Mouse (Mus musculus) midbrain, embryonic 14.5 days (tissue): ENCODE measurements around the gene Necab3. TPM values are rescaled to one million over a fixed set of nuclear protein-coding genes. Genes with fewer than 3 reads are reported as not detected.

Experiments
- ATAC-seq: fragments of 200-750 bp; cut with Nextera tagmentation; 2 replicates; pipeline ENCODE4 v1.8.0; 2017; ENCODE audit warnings: moderate number of reproducible peaks, moderate library complexity; ENCODE audit not compliant: low FRiP score, low TSS enrichment
- DNase-seq: peaks from one replicate; pipeline ENCODE4 v3.0.0-alpha.2; 2015
- H3K27ac ChIP-seq: fragments of 300-500 bp; sonication (generic); replicated peaks from 2 replicates; pipeline ENCODE4 v1.5.1; 2014; ENCODE audit warnings: mild to moderate bottlenecking, low read depth, low read length, moderate library complexity
- H3K27me3 ChIP-seq: fragments of 300-500 bp; sonication (generic); 2 replicates; pipeline ENCODE4 v1.6.1; 2014; ENCODE audit warnings: low read length, control low read depth, mixed read lengths; ENCODE audit not compliant: control insufficient read depth, insufficient read depth
- H3K36me3 ChIP-seq: fragments of 300-500 bp; sonication (generic); 2 replicates; pipeline ENCODE4 v1.6.1; 2014; ENCODE audit warnings: low read length, control low read depth; ENCODE audit not compliant: control insufficient read depth, insufficient read depth
- H3K4me1 ChIP-seq: fragments of 300-500 bp; sonication (generic); 2 replicates; pipeline ENCODE4 v1.6.1; 2014; ENCODE audit warnings: mild to moderate bottlenecking, antibody characterized with exemption, low read length, control low read depth; ENCODE audit not compliant: control insufficient read depth, insufficient read depth
- H3K4me2 ChIP-seq: fragments of 300-500 bp; sonication (generic); 2 replicates; pipeline ENCODE4 v1.6.1; 2014; ENCODE audit warnings: mild to moderate bottlenecking, low read length, moderate library complexity
- H3K4me3 ChIP-seq: fragments of 300-500 bp; sonication (generic); replicated peaks from 2 replicates; pipeline ENCODE4 v1.5.1; 2014; ENCODE audit warnings: low read depth, low read length
- H3K9ac ChIP-seq: fragments of 300-500 bp; sonication (generic); replicated peaks from 2 replicates; pipeline ENCODE4 v1.6.1; 2014; ENCODE audit warnings: mild to moderate bottlenecking, low read length, moderate library complexity
- H3K9me3 ChIP-seq: fragments of 300-500 bp; sonication (generic); 2 replicates; pipeline ENCODE4 v1.6.1; 2016; ENCODE audit warnings: low read length, control low read depth, mixed read lengths; ENCODE audit not compliant: control insufficient read depth
- WGBS: fragments of 180-500 bp; shearing (Covaris S2); extraction: QIAGEN DNeasy Blood & Tissue Kit; methylation state at CpG from one replicate; pipeline ENCODE4 v1.1.7; 2014; 5-methylcytosine and 5-hydroxymethylcytosine counted together
- polyA plus RNA-seq: library from polyadenylated mRNA; unstranded; fragments of >200 nt; fragmentation: Nextera tagmentation; extraction: Ambion mirVana; gene quantifications from 2 replicates; pipeline ENCODE4 v1.2.1, GENCODE M21; 2014

Necab3 gene
- polyA plus RNA-seq, 1 experiment from 2014 or later, result 15.1 TPM

GRCm38 (mm10) chr2:154543567-154544347 lies 14.9 kb downstream of the Necab3 start:
- Histone ChIP-seq H3K9ac (no peak overlapping the region), H3K27me3 (no peaks in the 10 kb centered on the region), H3K4me2 (no peak overlapping the region), H3K4me3 (no peak overlapping the region), H3K36me3 (0 out of 2 replicates have a peak, but pooled peaks cover 4% of the 10 kb centered on the region), H3K9me3 (no peaks in the 10 kb centered on the region), H3K4me1 (no peaks in the 10 kb centered on the region; the same call in 1 of the 2 replicates), H3K27ac (no peak overlapping the region; the same call in 1 of the 2 replicates)
- ATAC-seq (peak; percentile 46; the same call in 1 of the 2 replicates), DNase-seq (peak; percentile 59)
- WGBS, result 80% methylated on average over 9 of the region's 9 CpGs

- Histone ChIP-seq H3K4me3 (no peak overlapping the region), H3K9ac (no peak overlapping the region), H3K4me1 (peaks cover 4% of the 10 kb centered on the region; the same call in 1 of the 2 replicates), H3K36me3 (peaks cover 4% of the 10 kb centered on the region; the same call in 1 of the 2 replicates), H3K4me2 (no peak overlapping the region), H3K9me3 (no peaks in the 10 kb centered on the region), H3K27ac (no peak overlapping the region), H3K27me3 (no peaks in the 10 kb centered on the region)
- DNase-seq, result no peak
- WGBS, result 85% methylated on average over 2 of the region's 2 CpGs
- no peak for ATAC-seq
Observed at GRCm38 (mm10) chr2:154541630-154542029, 17.1 kb downstream of the Necab3 start.

GRCm38 (mm10) chr2:154539720-154540119 lies 19.0 kb downstream of the Necab3 start:
- no peak overlapping the region for H3K4me3 ChIP-seq
- peaks cover 17% of the 10 kb centered on the region for H3K36me3 ChIP-seq
- H3K9me3 ChIP-seq, result no peaks in the 10 kb centered on the region
- DNase-seq (peak; percentile 79), ATAC-seq (no peak)
- H3K27me3 ChIP-seq, result no peaks in the 10 kb centered on the region
- H3K9ac ChIP-seq, result no peak overlapping the region
- H3K4me1 ChIP-seq, result peaks cover 4% of the 10 kb centered on the region; the same call in 1 of the 2 replicates
- 73% methylated on average over 3 of the region's 3 CpGs for WGBS
- H3K27ac ChIP-seq, result no peak overlapping the region
- no peak overlapping the region for H3K4me2 ChIP-seq

DNA sequence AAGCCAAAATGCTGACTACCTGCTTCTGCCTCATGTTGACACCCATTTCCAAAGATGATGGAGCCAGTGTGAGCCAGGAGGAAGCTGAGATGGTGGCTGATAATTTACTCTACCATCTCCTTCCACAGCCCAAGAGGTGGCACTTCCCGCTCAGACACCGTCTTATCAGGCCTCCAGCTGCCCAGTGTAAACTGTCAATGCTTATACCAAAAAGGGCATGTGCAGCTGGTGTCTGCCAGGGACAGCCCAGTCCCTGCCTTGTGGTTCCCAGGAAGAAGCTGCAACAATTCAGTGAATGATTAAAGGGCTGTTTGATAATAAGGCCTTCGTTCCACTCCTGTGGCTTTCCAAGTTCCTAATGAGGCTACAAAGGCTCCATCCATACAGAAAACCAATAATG lies 20.0 kb downstream of the Necab3 start:
- H3K4me1 ChIP-seq, result peaks cover 4% of the 10 kb centered on the region; the same call in 1 of the 2 replicates
- H3K36me3 ChIP-seq, result peaks cover 27% of the 10 kb centered on the region
- 58% methylated on average over 3 of the region's 3 CpGs for WGBS
- peak overlapping the region; percentile 37; the same call in 1 of the 2 replicates for H3K27ac ChIP-seq
- H3K4me3 ChIP-seq, result no peak overlapping the region
- ATAC-seq, result no peak
- no peaks in the 10 kb centered on the region for H3K9me3 ChIP-seq
- no peak overlapping the region; the same call in 1 of the 2 replicates for H3K9ac ChIP-seq
- DNase-seq, result no peak
- H3K27me3 ChIP-seq, result no peaks in the 10 kb centered on the region
- no peak overlapping the region for H3K4me2 ChIP-seq

- DNase-seq (no peak), ATAC-seq (no peak)
- no peak overlapping the region for H3K4me2 ChIP-seq
- H3K27me3 ChIP-seq, result no peaks in the 10 kb centered on the region
- no peak overlapping the region for H3K4me3 ChIP-seq
- no peaks in the 10 kb centered on the region for H3K9me3 ChIP-seq
- peaks cover 29% of the 10 kb centered on the region for H3K36me3 ChIP-seq
- H3K27ac ChIP-seq, result peak overlapping the region; percentile 37; the same call in 1 of the 2 replicates
- H3K9ac ChIP-seq, result no peak overlapping the region; the same call in 1 of the 2 replicates
- H3K4me1 ChIP-seq, result peaks cover 6% of the 10 kb centered on the region; the same call in 1 of the 2 replicates
- WGBS, result 51% methylated on average over 2 of the region's 2 CpGs
Observed at GRCm38 (mm10) chr2:154538310-154538709, 20.4 kb downstream of the Necab3 start.

- ATAC-seq (no peak), DNase-seq (no peak)
- 95% methylated on average over 12 of the region's 12 CpGs for WGBS
- no peaks in the 10 kb centered on the region for H3K9me3 ChIP-seq
- peaks cover 55% of the 10 kb centered on the region for H3K36me3 ChIP-seq
- no peak overlapping the region for H3K4me2 ChIP-seq
- no peak overlapping the region for H3K27ac ChIP-seq
- H3K4me3 ChIP-seq, result no peak overlapping the region
- no peaks in the 10 kb centered on the region for H3K27me3 ChIP-seq
- peaks cover 7% of the 10 kb centered on the region; the same call in 1 of the 2 replicates for H3K4me1 ChIP-seq
- no peak overlapping the region; the same call in 1 of the 2 replicates for H3K9ac ChIP-seq
Observed at GRCm38 (mm10) chr2:154534704-154535270, 23.9 kb downstream of the Necab3 start.

DNA sequence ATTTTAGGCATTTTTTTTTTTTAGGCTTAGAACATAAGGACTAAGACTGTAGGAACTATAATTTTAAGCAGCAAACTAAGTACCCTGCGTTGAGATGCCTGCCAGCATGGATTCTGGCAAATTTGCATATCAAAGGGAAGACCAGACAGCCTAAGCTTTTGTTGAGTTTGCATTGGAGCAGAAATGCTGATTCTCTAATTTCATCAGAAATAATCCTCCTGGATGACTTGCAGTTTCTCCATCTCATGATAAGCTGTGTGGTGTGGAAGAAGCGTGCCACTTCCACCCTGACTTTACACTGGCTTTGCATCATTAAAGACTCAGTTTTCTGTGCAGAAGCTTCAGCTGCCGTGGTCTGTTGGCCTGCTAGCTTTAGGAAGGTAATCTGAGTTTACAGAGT lies 25.8 kb downstream of the Necab3 start:
- H3K4me1 ChIP-seq, result 0 out of 2 replicates have a peak, but pooled peaks cover 3% of the 10 kb centered on the region
- peak; percentile 73 for DNase-seq
- H3K27ac ChIP-seq, result peak overlapping the region; percentile 67
- no peak overlapping the region for H3K4me3 ChIP-seq
- H3K9me3 ChIP-seq, result no peaks in the 10 kb centered on the region
- no peak overlapping the region for H3K4me2 ChIP-seq
- 18% methylated on average over 3 of the region's 3 CpGs for WGBS
- no peaks in the 10 kb centered on the region for H3K27me3 ChIP-seq
- ATAC-seq, result no peak
- H3K9ac ChIP-seq, result no peak overlapping the region
- peaks cover 67% of the 10 kb centered on the region for H3K36me3 ChIP-seq

DNA sequence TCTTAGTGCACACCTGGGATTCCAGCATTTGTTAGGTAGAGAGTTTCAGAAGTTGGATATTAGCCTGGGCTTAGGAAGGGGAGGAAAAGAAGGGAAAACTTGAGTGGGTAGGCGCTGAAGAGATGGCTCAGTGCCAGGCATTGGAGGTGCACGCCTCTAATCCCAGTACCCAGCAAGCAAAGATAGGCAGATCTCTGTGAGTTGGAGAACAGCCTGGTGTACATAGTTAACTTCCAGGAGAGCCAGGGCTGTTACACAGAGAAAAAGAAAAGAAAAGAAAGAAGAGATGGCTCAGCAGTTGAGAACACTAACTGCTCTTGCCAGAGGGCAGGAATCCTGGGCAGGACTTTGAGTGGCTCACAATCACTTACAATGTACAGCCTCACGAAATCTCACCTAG lies 32.2 kb downstream of the Necab3 start:
- H3K4me1 ChIP-seq, result no peaks in the 10 kb centered on the region
- no peak overlapping the region for H3K4me3 ChIP-seq
- no peak for ATAC-seq
- no peak overlapping the region for H3K4me2 ChIP-seq
- H3K9ac ChIP-seq, result no peak overlapping the region
- H3K36me3 ChIP-seq, result peaks cover 72% of the 10 kb centered on the region
- H3K27ac ChIP-seq, result no peak overlapping the region
- no peaks in the 10 kb centered on the region for H3K9me3 ChIP-seq
- no peaks in the 10 kb centered on the region for H3K27me3 ChIP-seq
- DNase-seq, result peak; percentile 25
- WGBS, result 89% methylated on average over 3 of the region's 3 CpGs
